Mouse (Mus musculus) limb, embryonic 14.5 days (tissue): ENCODE data around the gene Prf1. TPM values are rescaled to one million over a fixed set of nuclear protein-coding genes. Genes with fewer than 3 reads are reported as not detected.

Experiments used
- ATAC-seq: fragments of 200-750 bp; cut with Nextera tagmentation; 2 replicates; pipeline ENCODE4 v1.8.0; 2017; ENCODE audit warnings: low read depth, moderate number of reproducible peaks, moderate TSS enrichment; ENCODE audit not compliant: low FRiP score
- DNase-seq: peaks from one replicate; pipeline ENCODE4 v3.0.0-alpha.2; 2015; ENCODE audit warnings: low spot score
- H3K27ac ChIP-seq: fragments of 300-500 bp; sonication (generic); replicated peaks from 2 replicates; pipeline ENCODE4 v1.5.1; 2014; ENCODE audit warnings: low read depth, mild to moderate bottlenecking, low read length, moderate library complexity, mixed read lengths
- H3K27me3 ChIP-seq: fragments of 300-500 bp; sonication (generic); 2 replicates; pipeline ENCODE4 v1.6.1; 2014; ENCODE audit warnings: low read length, mixed read lengths; ENCODE audit not compliant: control insufficient read depth, insufficient read depth
- H3K36me3 ChIP-seq: fragments of 300-500 bp; sonication (generic); 2 replicates; pipeline ENCODE4 v1.6.1; 2014; ENCODE audit warnings: mild to moderate bottlenecking, low read length, moderate library complexity, mixed read lengths; ENCODE audit not compliant: control insufficient read depth, insufficient read depth
- H3K4me1 ChIP-seq: fragments of 300-500 bp; sonication (generic); 2 replicates; pipeline ENCODE4 v1.6.1; 2014; ENCODE audit warnings: antibody characterized with exemption, low read length, mixed read lengths; ENCODE audit not compliant: control insufficient read depth, insufficient read depth
- H3K4me2 ChIP-seq: fragments of 300-500 bp; sonication (generic); replicated peaks from 2 replicates; pipeline ENCODE4 v1.6.1; 2014; ENCODE audit warnings: low read depth, mild to moderate bottlenecking, low read length, moderate library complexity; ENCODE audit not compliant: severe bottlenecking
- H3K4me3 ChIP-seq: fragments of 300-500 bp; sonication (generic); replicated peaks from 2 replicates; pipeline ENCODE4 v1.5.1; 2014; ENCODE audit warnings: low read length
- H3K9ac ChIP-seq: fragments of 300-500 bp; sonication (generic); 2 replicates; pipeline ENCODE4 v1.6.1; 2014; ENCODE audit warnings: mild to moderate bottlenecking, low read depth, low read length, moderate library complexity; ENCODE audit not compliant: severe bottlenecking
- H3K9me3 ChIP-seq: fragments of 300-500 bp; sonication (generic); 2 replicates; pipeline ENCODE4 v1.6.1; 2016; ENCODE audit warnings: low read length; ENCODE audit not compliant: control insufficient read depth
- POLR2A ChIP-seq: fragments of 200-500 bp; IDR thresholded peaks from 2 replicates; pipeline ENCODE4 v1.8.0; 2012; ENCODE audit warnings: inconsistent platforms, mild to moderate bottlenecking, moderate library complexity, borderline replicate concordance; ENCODE audit not compliant: insufficient read depth, insufficient read length; ENCODE audit errors: extremely low read depth
- WGBS: fragments of 180-500 bp; shearing (Covaris S2); extraction: QIAGEN DNeasy Blood & Tissue Kit; methylation state at CpG from one replicate; pipeline ENCODE4 v1.1.7; 2014; 5-methylcytosine and 5-hydroxymethylcytosine counted together
- polyA plus RNA-seq, 2 experiments: library from polyadenylated mRNA; depleted of rRNA in 1 of 2; stranded (reverse) in 1 of 2; unstranded in 1 of 2; fragments of >200 nt; fragmentation: Nextera tagmentation in 1 of 2; extraction: Ambion mirVana in 1 of 2; gene quantifications; 2 replicates each; pipeline versions ENCODE4 v1.2.1 to v1.2.3; 2012 to 2014

Gene Prf1
- polyA plus RNA-seq, 2 experiments = not detected

DNA sequence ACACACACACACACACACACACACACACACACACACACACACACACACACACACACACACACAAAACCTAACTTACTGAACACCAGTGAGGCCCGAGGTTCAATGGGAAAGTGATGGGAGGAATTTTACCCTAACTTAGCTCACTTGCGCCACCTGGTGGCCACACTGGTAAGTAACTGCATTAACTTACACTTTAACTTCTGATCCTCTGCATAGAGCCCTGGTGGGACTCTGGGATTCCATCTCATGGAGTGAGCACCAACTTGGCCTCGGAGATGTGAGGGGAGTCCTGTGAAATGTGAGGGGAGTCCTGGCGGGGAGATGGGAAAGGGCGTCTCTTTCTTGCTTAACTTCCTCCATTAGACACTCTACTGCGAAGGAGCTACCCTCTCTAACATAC is 38.5 kb downstream of the Prf1 start:
- no peak overlapping the region for H3K4me2 ChIP-seq
- peak; percentile 92 for DNase-seq
- H3K36me3 ChIP-seq = peaks cover 18% of the 10 kb centered on the region
- H3K4me1 ChIP-seq = no peaks in the 10 kb centered on the region
- 26% methylated on average over 6 of the region's 6 CpGs for WGBS
- H3K27ac ChIP-seq = no peak overlapping the region
- H3K9me3 ChIP-seq = no peaks in the 10 kb centered on the region
- no peak overlapping the region for H3K4me3 ChIP-seq
- H3K27me3 ChIP-seq = no peaks in the 10 kb centered on the region
- ATAC-seq = peak; percentile 70
- no peak for TF ChIP-seq POLR2A
- H3K9ac ChIP-seq = no peak overlapping the region

DNA sequence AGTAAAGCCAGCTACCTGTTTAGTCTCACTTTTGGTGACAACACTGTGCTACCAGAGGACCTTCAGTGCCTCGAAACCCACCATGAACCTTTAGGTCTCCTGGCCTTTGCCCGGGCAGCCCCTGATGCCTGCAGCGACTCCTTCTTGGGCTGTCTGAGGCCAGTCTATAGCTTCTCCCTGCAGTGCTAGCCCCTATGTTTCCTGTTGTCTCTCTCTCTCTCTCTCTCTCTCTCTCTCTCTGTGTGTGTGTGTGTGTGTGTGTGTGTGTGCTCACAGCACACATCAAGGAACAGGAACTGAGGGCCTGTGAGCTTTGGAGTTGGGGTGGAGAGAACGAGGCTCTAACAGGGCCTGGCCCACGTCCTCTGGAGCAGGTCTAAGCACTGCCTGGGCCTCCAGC is 39.0 kb downstream of the Prf1 start:
- Histone ChIP-seq H3K4me3 (no peak overlapping the region), H3K9ac (no peak overlapping the region), H3K9me3 (no peaks in the 10 kb centered on the region), H3K27me3 (no peaks in the 10 kb centered on the region), H3K36me3 (peaks cover 18% of the 10 kb centered on the region), H3K27ac (no peak overlapping the region), H3K4me1 (no peaks in the 10 kb centered on the region), H3K4me2 (no peak overlapping the region)
- ATAC-seq (no peak), DNase-seq (no peak)
- WGBS = 75% methylated on average over 5 of the region's 5 CpGs
- no peak for TF ChIP-seq POLR2A

DNA sequence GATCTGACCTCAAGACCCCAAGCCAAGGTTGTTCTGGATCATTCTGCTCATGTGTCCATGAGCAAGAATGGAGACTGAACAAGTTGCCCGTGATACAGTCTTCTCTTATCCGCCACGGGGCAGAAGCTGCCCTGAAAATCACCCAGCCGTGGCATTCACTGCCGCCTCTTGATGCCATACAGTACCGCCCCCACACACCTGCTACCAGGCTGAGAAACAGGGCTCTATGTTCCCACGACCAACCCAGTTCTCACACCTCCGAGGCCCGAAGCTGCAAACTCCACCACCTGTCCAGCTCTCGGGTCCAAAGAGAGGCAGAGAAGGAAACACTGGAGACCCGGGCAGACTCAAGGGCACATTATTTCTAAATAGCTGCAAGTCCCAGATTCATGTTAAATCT is 40.0 kb downstream of the Prf1 start:
- Histone ChIP-seq H3K4me1 (no peaks in the 10 kb centered on the region), H3K9ac (no peak overlapping the region), H3K4me2 (no peak overlapping the region), H3K27ac (no peak overlapping the region), H3K36me3 (peaks cover 18% of the 10 kb centered on the region), H3K9me3 (no peaks in the 10 kb centered on the region), H3K27me3 (no peaks in the 10 kb centered on the region), H3K4me3 (no peak overlapping the region)
- TF ChIP-seq POLR2A = no peak
- no peak for DNase-seq
- WGBS = 91% methylated on average over 11 of the region's 11 CpGs
- no peak for ATAC-seq

DNA sequence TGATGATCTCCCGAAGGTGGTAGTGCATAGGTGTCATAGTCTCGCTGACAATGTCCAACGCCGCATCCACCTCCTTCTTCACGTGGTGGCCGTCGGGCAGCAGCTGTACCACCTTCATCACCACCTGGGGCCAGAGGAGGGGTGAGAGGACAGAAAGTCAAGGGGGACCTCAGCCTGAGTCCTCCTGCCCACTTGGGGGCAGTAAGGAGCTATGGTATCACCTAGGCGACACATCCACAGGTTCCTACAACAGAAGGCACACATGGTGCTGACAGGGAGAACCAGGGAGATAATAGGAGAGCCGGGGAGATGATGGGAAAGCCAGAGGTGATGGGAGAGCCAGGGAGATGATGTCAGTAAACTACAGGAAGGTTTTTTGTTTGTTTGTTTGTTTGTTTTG is 41.6 kb downstream of the Prf1 start:
- Histone ChIP-seq H3K36me3 (peaks cover 13% of the 10 kb centered on the region), H3K9ac (no peak overlapping the region), H3K4me3 (no peak overlapping the region), H3K9me3 (no peaks in the 10 kb centered on the region), H3K27me3 (no peaks in the 10 kb centered on the region), H3K4me1 (no peaks in the 10 kb centered on the region), H3K27ac (no peak overlapping the region), H3K4me2 (no peak overlapping the region)
- ATAC-seq (no peak), DNase-seq (no peak)
- 87% methylated on average over 9 of the region's 9 CpGs for WGBS
- no peak for TF ChIP-seq POLR2A

- Histone ChIP-seq H3K9ac (no peak overlapping the region), H3K4me2 (no peak overlapping the region), H3K27ac (no peak overlapping the region), H3K9me3 (no peaks in the 10 kb centered on the region), H3K36me3 (peaks cover 13% of the 10 kb centered on the region), H3K4me1 (no peaks in the 10 kb centered on the region), H3K27me3 (no peaks in the 10 kb centered on the region), H3K4me3 (no peak overlapping the region)
- no peak for ATAC-seq
- no peak for DNase-seq
- WGBS = 79% methylated on average over 9 of the region's 9 CpGs
- no peak for TF ChIP-seq POLR2A
Observed at GRCm38 (mm10) chr10:61340247-61340646, 42.6 kb downstream of the Prf1 start.

GRCm38 (mm10) chr10:61341045-61341444 is 43.4 kb downstream of the Prf1 start:
- Histone ChIP-seq H3K4me1 (no peaks in the 10 kb centered on the region), H3K4me2 (no peak overlapping the region), H3K4me3 (no peak overlapping the region), H3K9ac (no peak overlapping the region), H3K9me3 (no peaks in the 10 kb centered on the region), H3K36me3 (peaks cover 10% of the 10 kb centered on the region), H3K27ac (no peak overlapping the region), H3K27me3 (no peaks in the 10 kb centered on the region)
- ATAC-seq (no peak), DNase-seq (no peak)
- WGBS = 95% methylated on average over 5 of the region's 5 CpGs
- no peak for TF ChIP-seq POLR2A
